Comparison of ENCODE assay signal across 9 mouse cellular contexts in genomic region chr11:32693431-32694141, GRCm38 (mm10). TPM values are rescaled to one million over a fixed set of nuclear protein-coding genes. Genes with fewer than 3 reads are reported as not detected.
A peak's percentile ranks its signal among the peaks of the same experiment; 100 is the strongest.
DNase-seq lines count a peak whose midpoint lies in the region; ATAC-seq and TF ChIP-seq lines count a peak whose summit lies in the region.
"Had no signal": no experiment of that assay in that cellular context is flagged by ENCODE, and none has a peak within 500 bp of the region (broad histone marks: within the 10 kb centered on the region; RNA-seq: fewer than 3 reads in every experiment).

No protein-coding gene starts in this region.

- no peak overlapping the region for H3K27ac ChIP-seq in heart, adult 2 months
- H3K27ac ChIP-seq in stomach, postnatal 0 days (replicated peaks): no peak overlapping the region
- H3K27ac ChIP-seq in kidney, embryonic 14.5 days (ENCODE audit: low read depth, low read length): no peak overlapping the region
- H3K27ac ChIP-seq: liver, embryonic 13.5 days had no signal

- H3K79me2 ChIP-seq in heart, adult 2 months (replicated peaks; ENCODE audit: control insufficient read depth, insufficient read depth, low read length): peaks cover 8% of the 10 kb centered on the region

- TF ChIP-seq POLR2A in heart, adult 2 months (IDR thresholded peaks at IDR 0.05; ENCODE audit: insufficient read depth, low read depth, low read length): no peak

- no peak for TF ChIP-seq EP300 in heart, adult 2 months (IDR thresholded peaks at IDR 0.05; ENCODE audit: insufficient read depth, low read depth, low read length)
- no peak for TF ChIP-seq EP300 in stomach, postnatal 0 days (optimal IDR thresholded peaks at IDR 0.05)

- no peak overlapping the region for H3K4me2 ChIP-seq in stomach, postnatal 0 days (replicated peaks; ENCODE audit: low read depth)
- H3K4me2 ChIP-seq in kidney, embryonic 14.5 days (replicated peaks; ENCODE audit: low read depth, low read length): no peak overlapping the region
- H3K4me2 ChIP-seq: liver, embryonic 13.5 days had no signal

- H3K4me3 ChIP-seq in heart, adult 2 months: no peak overlapping the region
- no peak overlapping the region for H3K4me3 ChIP-seq in stomach, postnatal 0 days (ENCODE audit: low read depth, low read length)
- no peak overlapping the region for H3K4me3 ChIP-seq in kidney, embryonic 14.5 days (ENCODE audit: low read length)
- H3K4me3 ChIP-seq: liver, embryonic 13.5 days had no signal

- H3K9ac ChIP-seq in heart, adult 2 months (ENCODE audit: low read depth, low read length): no peak overlapping the region
- H3K9ac ChIP-seq in stomach, postnatal 0 days (ENCODE audit: low read length): no peak overlapping the region
- H3K9ac ChIP-seq in kidney, embryonic 14.5 days (ENCODE audit: low read depth, low read length): no peak overlapping the region
- H3K9ac ChIP-seq: liver, embryonic 13.5 days had no signal

- intact Hi-C loops in heart, adult 2 months (cut with DNase I): loop anchor here (2.0 to 10.0 kb wide), 2 partner anchors 15 to 349 kb away; partner anchors contain the start of gene Sh3pxd2b
- intact Hi-C loops in heart, postnatal 36 days (cut with DNase I): loop anchor here (5.0 kb wide), 1 partner anchor 66 kb away; no protein-coding TSS in a partner anchor

- WGBS in heart, adult 2 months: 25% methylated on average over 7 of the region's 7 CpGs
- 28% methylated on average over 7 of the region's 7 CpGs for WGBS in stomach, postnatal 0 days
- WGBS in kidney, embryonic 14.5 days: 49% methylated on average over 7 of the region's 7 CpGs

- ATAC-seq in granulocyte monocyte progenitor cell, adult 5-6 weeks (replicated peaks; ENCODE audit: poor library complexity, severe bottlenecking): peak; percentile 56
- ATAC-seq in stomach, postnatal 0 days (ENCODE audit: low FRiP score, low TSS enrichment): peak; percentile 61
- ATAC-seq in kidney, embryonic 14.5 days (ENCODE audit: low FRiP score, low TSS enrichment): no peak

- H3K36me3 ChIP-seq in heart, adult 2 months (ENCODE audit: control insufficient read depth, insufficient read depth, low read length): peaks cover 11% of the 10 kb centered on the region
- no peaks in the 10 kb centered on the region for H3K36me3 ChIP-seq in stomach, postnatal 0 days (ENCODE audit: control insufficient read depth, insufficient read depth, low read length)
- H3K36me3 ChIP-seq in kidney, embryonic 14.5 days (ENCODE audit: control insufficient read depth, insufficient read depth, low read length): no peaks in the 10 kb centered on the region
- H3K36me3 ChIP-seq: liver, embryonic 13.5 days had no signal

- TF ChIP-seq CTCF in heart, adult 2 months (IDR thresholded peaks at IDR 0.05): peak; percentile 66
- TF ChIP-seq CTCF in stomach, postnatal 0 days (IDR thresholded peaks at IDR 0.05; ENCODE audit: low read depth): peak; percentile 74

- DNase-seq in heart, adult 2 months: peak; percentile 25 to 34
- DNase-seq in heart, postnatal 36 days: no peak
- DNase-seq in thymus, postnatal 0 days (ENCODE audit: low spot score): peak; percentile 59
- no peak for DNase-seq in thymus, postnatal 4 days
- DNase-seq in stomach, postnatal 0 days (ENCODE audit: low spot score): no peak
- no peak for DNase-seq in kidney, adult 18-20 months
- DNase-seq: liver, embryonic 13.5 days had no signal

- no peaks in the 10 kb centered on the region for H3K9me3 ChIP-seq in stomach, postnatal 0 days (ENCODE audit: control insufficient read depth, low read length)
- H3K9me3 ChIP-seq in kidney, embryonic 14.5 days (ENCODE audit: control insufficient read depth, low read length): no peaks in the 10 kb centered on the region
- H3K9me3 ChIP-seq: liver, embryonic 13.5 days had no signal

- H3K4me1 ChIP-seq in heart, adult 2 months (ENCODE audit: control insufficient read depth, insufficient read depth, low read length): peaks cover 18% of the 10 kb centered on the region
- H3K4me1 ChIP-seq in stomach, postnatal 0 days (replicated peaks; ENCODE audit: control insufficient read depth, insufficient read depth): peaks cover 2% of the 10 kb centered on the region; the same call in 1 of the 2 replicates
- H3K4me1 ChIP-seq in kidney, embryonic 14.5 days (ENCODE audit: control insufficient read depth, insufficient read depth, low read length): peaks cover 8% of the 10 kb centered on the region

- H3K27me3 ChIP-seq in heart, adult 2 months (ENCODE audit: control insufficient read depth, insufficient read depth, low read length): no peaks in the 10 kb centered on the region
- no peaks in the 10 kb centered on the region for H3K27me3 ChIP-seq in stomach, postnatal 0 days (ENCODE audit: control insufficient read depth, insufficient read depth, low read length)
- no peaks in the 10 kb centered on the region for H3K27me3 ChIP-seq in kidney, embryonic 14.5 days (ENCODE audit: control insufficient read depth, insufficient read depth, low read length)
- H3K27me3 ChIP-seq: liver, embryonic 13.5 days had no signal

RNA-seq across cellular contexts. Expression of gene Fbxw11, which starts 51.1 kb away (rescaled TPM):
- 10 to 100 TPM; 47.8 to 58.7 TPM for total RNA-seq in heart, adult 2 months (2021)
- polyA plus RNA-seq in heart, adult 2 months (2012; rRNA removed): 27.3 and 53.7 TPM in 2 replicates
- 10 to 100 TPM; 49.5 to 51.3 TPM for total RNA-seq in heart, postnatal 36 days (2021)
- 42.1 and 49.1 TPM in 2 replicates for polyA plus RNA-seq in thymus, postnatal 0 days (2015; fragmentation: Nextera tagmentation; extraction: Ambion mirVana)
- 35.4 and 46.8 TPM in 2 replicates for total RNA-seq in granulocyte monocyte progenitor cell, adult 5-6 weeks (2014; fragmentation: Nextera tagmentation)
- total RNA-seq in granulocyte monocyte progenitor cell, adult 5-6 weeks (2017): 60.4 and 62.0 TPM in 2 replicates
- polyA plus RNA-seq in stomach, postnatal 0 days (2015; fragmentation: Nextera tagmentation; extraction: Ambion mirVana): 31.5 and 32.1 TPM in 2 replicates
- 40.2 and 85.6 TPM in 2 replicates for polyA plus RNA-seq in kidney, embryonic 14.5 days (2014; fragmentation: Nextera tagmentation; extraction: Ambion mirVana)

Comparison
In these comparisons a context has a peak if more than half of its experiments do, and no peak if none do; other contexts are left out.
1. DNase-seq: peak in heart, adult 2 months (2 of 2) and thymus, postnatal 0 days (single experiment); none in heart, postnatal 36 days (0 of 2), thymus, postnatal 4 days (single experiment), stomach, postnatal 0 days (single experiment) and kidney, adult 18-20 months (single experiment).